Mouse (Mus musculus): Measurements from ENCODE around the gene Rev1.
"Not testable (repeated sequence)": the region's sequence is repeated elsewhere in the genome, so short reads cannot be mapped to it uniquely, and the experiment has no call there.

The Rev1 gene

DNA sequence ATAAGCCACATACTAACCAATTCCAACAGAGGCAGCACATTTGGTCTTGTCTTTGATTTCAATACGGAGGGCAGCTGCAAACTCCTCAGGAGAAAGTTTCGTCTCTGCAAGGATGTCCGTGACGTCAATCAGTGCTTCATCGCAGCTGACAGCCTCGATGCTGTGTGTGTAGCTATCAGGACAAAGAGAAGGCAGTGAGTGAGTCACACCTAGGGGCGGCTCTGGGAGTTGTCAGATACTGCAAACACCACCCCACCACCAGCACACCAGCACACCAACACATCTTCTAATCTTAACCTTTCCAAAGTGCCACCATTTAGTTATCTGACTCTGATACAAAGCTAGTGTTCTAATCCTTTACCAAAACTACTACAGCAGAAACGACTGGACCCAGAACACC, 58.3 kb downstream of the Rev1 start:
- no peak for DNase-seq (ENCODE audit: extremely low spot score, low read depth, low spot score)

DNA sequence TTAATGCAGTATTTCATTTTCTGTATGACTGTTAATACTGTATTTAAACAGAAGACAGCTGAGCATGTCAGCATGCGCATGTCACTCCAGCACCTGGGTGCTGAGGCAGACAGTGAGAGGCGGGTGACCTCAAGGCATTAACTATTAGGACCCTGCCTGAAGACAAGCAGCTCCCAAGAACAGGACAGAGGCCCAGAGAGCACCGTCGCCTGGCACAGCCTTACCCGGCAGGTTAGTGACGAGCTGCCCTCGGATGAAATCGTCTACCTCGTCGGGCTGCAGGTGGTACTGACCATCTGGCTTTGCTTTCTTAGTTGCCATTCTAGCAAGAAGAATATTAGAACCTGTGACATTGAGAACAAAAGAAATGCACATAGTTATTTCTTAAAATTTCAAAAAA, 62.3 kb downstream of the Rev1 start:
- DNase-seq (ENCODE audit: extremely low spot score, low read depth, low spot score): no peak

DNA sequence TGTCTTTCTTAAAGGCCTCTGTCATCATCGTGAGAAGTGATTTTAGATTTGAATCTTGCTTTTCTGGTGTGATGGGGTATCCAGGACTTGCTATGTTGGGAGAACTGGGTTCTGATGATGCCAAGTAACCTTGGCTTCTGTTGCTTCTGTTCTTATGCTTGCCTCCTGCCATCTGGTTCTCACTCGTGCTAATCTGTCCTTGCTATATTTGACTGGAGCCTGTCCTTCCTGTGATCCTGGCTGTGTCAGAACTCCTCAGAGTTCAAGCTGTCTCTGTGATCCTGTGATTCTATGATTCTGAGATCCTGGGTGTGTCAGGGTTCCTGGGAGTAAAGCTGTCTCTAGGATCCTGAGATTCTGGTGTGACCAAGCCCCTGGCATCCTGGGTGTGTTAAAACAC, 67.4 kb downstream of the Rev1 start:
- not testable (repeated sequence) for DNase-seq (ENCODE audit: extremely low spot score, low read depth, low spot score)

DNA sequence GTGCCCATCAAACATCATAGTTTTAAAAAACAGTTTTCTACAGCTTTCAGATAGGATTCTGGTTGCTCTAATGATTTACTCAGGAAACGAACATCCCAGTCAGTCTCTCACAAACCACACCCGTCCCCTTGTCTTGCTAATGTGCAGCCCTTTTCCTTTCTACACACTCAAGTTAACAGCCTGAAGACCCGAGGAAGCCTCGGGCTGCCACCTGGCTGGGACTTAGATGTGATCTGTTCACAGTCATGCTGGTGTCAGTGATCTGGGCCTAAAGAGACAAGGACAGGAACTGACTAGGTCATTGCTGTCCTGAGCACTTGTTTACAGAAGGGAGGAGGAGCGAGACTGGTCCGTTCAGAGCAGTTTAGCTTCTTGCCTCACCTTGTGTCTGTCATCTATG, 71.2 kb downstream of the Rev1 start:
- DNase-seq (ENCODE audit: extremely low spot score, low read depth, low spot score): no peak

DNA sequence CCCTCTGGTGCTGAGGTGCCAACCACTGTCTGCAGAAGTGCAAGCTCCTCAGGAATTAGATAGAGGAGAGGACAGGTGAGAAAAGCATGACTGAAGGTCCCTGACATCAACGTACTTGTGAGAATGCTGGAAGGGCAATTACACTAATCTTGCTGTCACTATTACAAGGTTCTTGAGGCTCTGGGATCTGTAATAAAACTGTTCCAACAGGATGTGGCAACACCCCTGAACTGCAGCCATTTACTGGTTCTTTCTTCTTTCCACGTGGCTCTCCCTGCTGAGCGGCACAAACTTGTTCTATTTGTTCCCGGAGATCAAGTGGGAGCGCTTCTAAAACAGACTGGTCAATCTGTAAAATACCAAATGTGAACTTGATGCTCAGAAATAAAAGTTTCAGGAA, 74.4 kb downstream of the Rev1 start:
- DNase-seq (ENCODE audit: extremely low spot score, low read depth, low spot score): no peak

DNA sequence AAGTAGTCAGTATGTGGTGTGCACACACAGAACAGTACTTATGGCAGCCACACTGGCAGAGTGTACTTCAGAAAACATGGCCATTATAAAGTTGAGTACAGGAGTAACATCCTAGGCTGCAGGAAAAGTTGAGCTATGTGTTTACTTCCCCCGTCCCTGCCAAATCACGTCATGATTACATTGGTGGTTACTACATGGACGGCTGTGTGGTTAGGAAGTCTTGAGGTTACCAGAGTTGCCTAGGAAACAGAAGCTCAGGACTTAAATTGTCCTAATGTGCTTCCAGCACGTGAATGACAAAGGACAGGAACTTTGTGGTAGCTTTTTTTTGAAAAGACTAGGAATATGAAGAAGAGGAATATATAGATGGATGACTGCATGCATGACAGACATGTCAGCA, 80.0 kb downstream of the Rev1 start:
- no peak for DNase-seq (ENCODE audit: extremely low spot score, low read depth, low spot score)

DNA sequence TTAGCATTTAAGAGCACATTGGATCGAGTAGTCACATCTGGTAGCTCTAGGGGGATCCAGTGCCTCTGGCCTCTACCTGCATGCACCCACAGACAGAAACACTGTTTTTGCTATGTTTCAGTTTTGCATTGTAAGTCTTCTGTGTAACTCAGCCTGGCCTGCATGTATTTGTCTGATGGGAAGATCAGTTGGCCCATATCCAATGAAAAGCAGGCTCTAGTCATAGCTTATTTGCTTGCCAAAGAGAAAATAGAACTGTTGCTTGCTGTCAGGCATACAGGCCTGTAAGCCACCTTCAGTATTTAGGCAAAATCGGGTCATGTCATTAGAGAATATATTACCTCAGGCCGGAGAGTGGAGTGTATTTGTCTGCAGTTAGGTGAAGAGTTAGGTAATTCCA, 81.5 kb downstream of the Rev1 start:
- no peak for DNase-seq (ENCODE audit: extremely low spot score, low read depth, low spot score)

DNA sequence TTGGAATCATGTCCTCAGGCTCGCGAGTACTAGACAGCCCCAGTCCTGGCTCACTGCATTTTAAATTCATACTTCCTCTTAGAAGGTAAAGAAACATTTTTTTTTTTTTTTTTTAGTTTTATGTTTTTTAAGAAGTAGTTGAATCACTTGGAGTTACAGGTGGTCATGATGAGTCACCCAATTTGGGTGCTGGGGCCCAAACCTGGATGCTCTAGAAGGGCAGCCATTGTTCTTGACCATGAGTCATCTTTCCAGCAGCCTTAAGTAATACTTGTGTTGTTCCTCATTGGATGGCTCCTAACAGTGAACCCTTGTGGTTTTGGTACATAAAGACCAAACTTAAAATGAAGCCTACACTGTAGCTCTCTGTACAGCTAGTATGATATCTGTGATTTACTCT, 90.7 kb downstream of the Rev1 start:
- no peak for DNase-seq (ENCODE audit: extremely low spot score, low read depth, low spot score)

DNA sequence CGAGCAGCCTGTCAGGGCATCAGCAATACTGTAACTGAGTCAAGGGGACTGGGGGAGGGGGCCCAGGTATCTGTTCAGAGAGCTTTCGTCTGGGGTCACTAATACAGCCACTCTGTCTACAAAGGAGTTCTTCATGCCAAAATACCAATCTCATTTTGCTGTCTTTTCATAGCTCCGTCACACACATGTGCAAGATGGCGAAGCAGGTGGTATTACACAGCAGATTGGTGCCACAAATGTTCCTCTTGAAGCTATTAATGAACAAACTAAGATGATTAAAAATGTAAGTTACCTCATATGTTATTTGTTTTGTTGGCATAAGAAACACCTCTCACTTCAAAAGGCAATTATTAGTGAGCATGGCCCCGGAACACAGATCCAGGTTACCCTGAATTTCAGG, 92.2 kb downstream of the Rev1 start:
- no peak for DNase-seq (ENCODE audit: extremely low spot score, low read depth, low spot score)

DNA sequence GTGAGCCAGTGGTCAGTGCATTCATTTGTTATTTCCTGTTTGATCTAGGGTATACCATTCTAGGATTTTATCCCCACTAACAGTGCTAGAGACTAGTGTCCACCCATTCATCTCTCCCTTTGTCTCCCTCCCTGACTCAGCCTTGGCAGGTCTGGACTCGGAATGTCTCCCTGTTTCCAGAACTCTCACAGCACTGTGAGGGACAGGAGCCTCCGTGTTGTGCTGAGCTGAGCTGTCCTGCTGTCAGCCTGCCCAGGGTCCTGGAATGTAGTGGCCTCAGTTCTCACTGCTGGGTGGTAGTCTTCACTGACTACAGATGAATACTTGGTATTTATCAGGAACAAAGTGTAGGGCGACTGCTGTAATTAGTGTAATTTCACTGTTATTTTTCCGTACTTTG, 94.1 kb downstream of the Rev1 start:
- DNase-seq (ENCODE audit: extremely low spot score, low read depth, low spot score): no peak

DNA sequence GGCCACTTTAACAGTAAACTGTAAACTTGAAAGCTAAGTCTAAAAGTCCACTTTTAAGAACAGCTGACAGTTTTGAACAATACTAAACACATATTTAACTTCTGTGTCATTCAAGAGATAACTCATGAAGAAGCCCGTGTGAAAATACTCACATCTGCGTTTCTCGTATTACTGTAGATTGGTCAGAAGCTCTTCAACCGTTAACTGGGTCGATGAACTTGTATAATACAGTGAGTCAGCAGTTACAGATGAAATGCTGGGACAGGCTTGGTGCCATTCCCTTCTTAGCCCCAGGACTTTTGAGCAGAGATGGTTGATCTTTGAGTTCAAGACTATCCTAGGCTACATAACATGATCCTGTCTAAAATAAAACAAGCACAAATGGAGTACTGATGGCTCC, 98.2 kb downstream of the Rev1 start:
- DNase-seq (ENCODE audit: extremely low spot score, low read depth, low spot score): no peak

DNA sequence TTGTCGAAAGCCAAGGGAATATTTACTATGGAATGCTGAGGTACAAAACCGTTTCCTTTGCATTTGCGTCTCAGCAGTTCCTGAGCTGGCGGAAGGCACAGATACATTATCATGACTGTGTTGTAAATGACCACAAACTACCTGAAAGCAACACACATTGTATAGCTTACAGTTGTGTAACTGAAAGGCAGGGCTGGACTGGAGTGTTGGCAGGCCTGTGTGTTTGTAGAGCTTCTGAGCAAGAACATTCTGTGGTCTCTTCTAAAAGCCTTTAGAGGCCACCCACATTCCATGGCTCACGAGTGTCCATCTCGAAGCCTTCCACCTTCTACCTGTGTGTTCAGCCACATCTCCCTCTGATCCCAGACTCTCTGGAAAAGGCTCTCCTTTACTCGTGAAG, 102.3 kb downstream of the Rev1 start:
- no peak for DNase-seq (ENCODE audit: extremely low spot score, low read depth, low spot score)

DNA sequence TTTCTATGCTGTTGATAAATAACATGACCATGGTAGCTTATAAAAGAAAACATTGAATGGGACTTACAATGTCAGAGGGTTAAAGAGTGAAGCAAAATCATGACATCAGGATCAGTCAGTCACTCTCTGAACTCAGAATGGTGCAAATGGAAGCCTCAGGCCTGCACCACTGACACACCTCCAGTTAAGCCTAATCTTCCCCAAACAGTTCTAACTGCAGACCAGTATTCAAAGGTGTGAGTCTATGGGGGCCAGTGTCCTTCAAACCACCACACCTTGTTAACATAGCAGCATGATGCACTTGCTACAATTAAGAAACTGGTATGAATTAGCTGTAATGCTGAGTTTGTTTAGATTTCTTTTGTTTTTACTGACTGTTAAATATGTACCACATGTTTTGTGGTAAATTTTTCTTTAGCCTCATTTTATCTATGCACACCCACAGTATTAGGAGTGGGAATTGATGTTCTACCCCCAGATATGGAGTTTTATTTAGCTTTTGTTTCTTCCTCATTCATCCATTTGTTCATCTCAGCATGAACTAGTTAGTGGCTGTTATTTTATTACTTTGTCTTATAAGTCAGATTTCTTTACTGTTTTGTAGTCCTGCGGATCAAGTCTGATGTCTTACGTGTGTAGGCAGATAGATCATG, 114.9 kb downstream of the Rev1 start:
- no peak for DNase-seq (ENCODE audit: extremely low spot score, low read depth, low spot score)

DNA sequence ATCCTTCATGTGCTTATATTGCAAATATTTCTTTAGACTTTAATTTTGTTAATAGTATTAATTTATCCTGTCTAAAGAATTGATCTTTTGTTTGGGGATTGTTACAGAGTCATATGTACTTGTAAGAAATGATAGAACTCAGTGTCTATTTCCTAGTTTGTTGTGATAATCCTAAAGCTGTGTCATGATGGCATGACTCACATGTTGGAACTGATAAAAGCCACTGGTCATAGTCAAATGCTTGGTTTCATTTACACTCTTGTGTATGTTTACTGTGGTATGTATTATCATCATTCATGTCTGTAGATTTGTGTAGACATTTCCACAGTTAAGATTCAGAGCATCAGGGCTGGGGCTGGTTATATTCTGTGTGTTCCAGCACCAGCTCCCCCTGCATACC, 117.1 kb downstream of the Rev1 start:
- DNase-seq (ENCODE audit: extremely low spot score, low read depth, low spot score): no peak

DNA sequence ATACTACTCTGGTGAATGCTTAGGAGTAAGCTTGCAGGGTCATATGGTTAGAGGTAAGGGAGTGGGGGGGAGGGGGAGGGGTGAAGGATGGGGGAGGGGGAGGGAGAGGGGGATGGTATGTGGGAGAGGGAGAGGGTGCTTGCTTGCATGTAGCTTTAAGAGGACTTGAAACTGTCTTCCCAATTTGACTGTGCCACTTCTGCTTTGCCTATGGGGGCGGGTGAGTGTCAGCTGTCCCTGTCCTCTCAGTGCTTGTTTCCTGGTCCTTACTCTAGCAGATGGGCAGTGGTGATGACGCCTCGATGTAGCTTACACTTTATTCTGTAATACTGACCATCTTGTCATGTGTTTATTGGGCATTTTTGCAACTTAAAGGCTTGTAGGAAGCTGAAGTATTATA, 117.5 kb downstream of the Rev1 start:
- no peak for DNase-seq (ENCODE audit: extremely low spot score, low read depth, low spot score)

DNA sequence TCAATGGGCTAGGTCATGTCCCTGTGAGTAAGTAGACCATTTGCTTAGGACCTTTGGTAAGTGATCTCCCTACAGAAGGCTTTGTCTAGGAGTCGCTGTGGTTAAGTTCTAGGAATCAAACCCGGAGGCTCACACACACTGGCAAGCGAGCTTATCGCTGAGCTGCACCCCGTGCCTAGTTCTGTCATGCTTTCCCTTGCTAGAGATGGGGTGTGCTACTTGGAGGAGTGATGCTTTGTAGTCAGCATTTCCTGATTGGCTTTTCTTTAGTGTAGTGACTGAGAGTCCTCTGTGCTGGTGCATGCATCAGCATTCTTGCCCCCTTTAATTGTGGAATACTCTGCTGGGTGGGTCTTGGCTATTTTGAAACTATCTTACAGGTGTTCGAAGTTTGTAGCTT, 118.0 kb downstream of the Rev1 start:
- no peak for DNase-seq (ENCODE audit: extremely low spot score, low read depth, low spot score)

DNA sequence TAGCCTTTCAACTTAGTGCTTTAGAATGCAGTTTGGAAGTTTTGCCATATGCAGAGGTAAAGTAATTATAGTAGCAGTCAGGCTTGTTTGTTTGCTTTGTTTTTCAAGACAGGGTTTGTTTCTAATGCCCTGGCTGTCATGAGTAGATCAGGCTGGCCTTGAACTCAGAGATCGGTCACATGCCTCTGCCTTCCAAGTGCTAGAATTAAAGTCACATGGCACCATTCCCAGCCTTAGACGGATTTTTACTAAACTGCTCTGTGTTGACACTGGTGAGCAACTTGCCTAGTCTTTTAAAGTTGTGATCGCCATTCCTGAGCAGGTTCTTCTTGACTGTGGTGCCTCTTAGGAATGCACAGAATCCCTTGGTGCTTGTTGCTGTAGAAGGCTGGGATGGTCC, 122.9 kb downstream of the Rev1 start:
- DNase-seq (ENCODE audit: extremely low spot score, low read depth, low spot score): no peak

DNA sequence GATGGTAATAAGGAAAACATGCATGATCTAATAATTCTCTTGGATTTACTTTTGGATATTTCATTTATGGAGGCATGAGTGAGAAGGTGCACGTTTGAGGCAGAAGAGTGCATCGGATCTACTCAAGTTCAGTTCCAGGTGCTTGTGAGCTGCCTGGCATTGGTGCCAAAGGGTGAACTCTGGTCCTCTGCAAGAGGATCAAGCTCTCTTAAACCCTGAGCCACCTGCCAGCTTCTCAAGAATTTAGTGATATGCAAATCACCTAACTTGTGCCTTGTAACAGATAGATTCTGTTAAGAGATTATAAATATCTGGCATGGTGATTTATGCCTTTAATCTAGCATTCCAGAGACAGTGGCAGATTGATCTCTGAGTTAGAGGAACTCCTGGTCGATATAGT, 126.6 kb downstream of the Rev1 start:
- DNase-seq (ENCODE audit: extremely low spot score, low read depth, low spot score): no peak

All from hindlimb bud, embryonic 11.5 days (tissue).